In the genomic region with DNA sequence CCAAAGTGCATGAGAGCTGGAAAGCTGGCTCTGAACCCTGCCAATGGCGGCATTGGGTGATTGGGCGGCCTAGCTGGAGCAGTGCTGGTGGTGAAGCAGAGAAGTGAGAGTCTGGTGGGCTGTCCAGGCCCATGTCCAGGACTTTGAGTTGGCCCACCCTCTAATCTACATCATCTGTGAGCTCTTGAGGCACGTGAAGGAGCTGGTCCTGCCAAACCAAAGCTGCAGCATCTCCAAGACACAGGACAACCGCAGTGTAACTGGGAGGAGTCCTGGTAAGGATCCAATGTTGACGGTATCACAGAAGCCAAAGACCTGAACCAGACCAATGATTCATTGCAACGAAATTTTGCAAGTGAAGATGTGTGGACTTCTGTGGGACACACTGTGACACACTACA, we compare ENCODE assay signal across 15 mouse cellular contexts.
DNase-seq lines count a peak whose midpoint lies in the region.
"Had no signal": no experiment of that assay in that cellular context is flagged by ENCODE, and none has a peak within 500 bp of the region (broad histone marks: within the 10 kb centered on the region; RNA-seq: fewer than 3 reads in every experiment).

No protein-coding gene starts in this region.

- peak; percentile 3 to 7 for DNase-seq in heart, adult 9 months (ENCODE audit: low spot score in 2 of 2)
- no peak for DNase-seq in heart, postnatal 25 days (ENCODE audit: low spot score)
- DNase-seq in 3T3-L1 (ENCODE audit: low read depth, low spot score) (peak; percentile 61), NIH3T3 (ENCODE audit: low read depth) (peak; percentile 38)
- DNase-seq in lung, postnatal 10 days: peak; percentile 61
- DNase-seq in layer of hippocampus, adult 8-10 months (ENCODE audit: low spot score in 2 of 2): no peak
- no peak for DNase-seq in embryo, embryonic 10 days (ENCODE audit: low spot score)
- DNase-seq: adrenal gland, postnatal 10 days; cerebellum, adult 11 months; gastrocnemius, postnatal 36 days; kidney, adult 11 months; kidney, postnatal 14 days; layer of hippocampus, adult 9-11 months; right cerebral cortex, postnatal 25 days; thymus, postnatal 14 days had no signal

- intact Hi-C loops in heart, postnatal 25 days (cut with DNase I): no loop called here

Comparison
In these comparisons a context has a peak if more than half of its experiments do, and no peak if none do; other contexts are left out.
1. DNase-seq: peak in heart, adult 9 months (2 of 2), 3T3-L1 (single experiment), NIH3T3 (single experiment) and lung, postnatal 10 days (single experiment); none in heart, postnatal 25 days (single experiment), layer of hippocampus, adult 8-10 months (0 of 2) and embryo, embryonic 10 days (single experiment).